Comparison of ENCODE assay signal across 8 mouse cellular contexts in genomic region chr1:161247643-161248580, GRCm38 (mm10). TPM values are rescaled to one million over a fixed set of nuclear protein-coding genes. Genes with fewer than 3 reads are reported as not detected.
DNase-seq lines count a peak whose midpoint lies in the region; ATAC-seq and TF ChIP-seq lines count a peak whose summit lies in the region.

No protein-coding gene starts in this region.

- TF ChIP-seq CTCF in cerebellum, adult 2 months (IDR thresholded peaks at IDR 0.05; ENCODE audit: borderline replicate concordance, insufficient read depth, low read depth, low read length) = no peak

- H3K4me3 ChIP-seq in embryonic facial prominence, embryonic 14.5 days (ENCODE audit: low read depth, low read length) = no peak overlapping the region; the same call in 1 of the 2 replicates
- H3K4me3 ChIP-seq in cerebellum, adult 2 months (replicated peaks; ENCODE audit: insufficient read depth, low read depth, low read length) = no peak overlapping the region

- peaks cover 24% of the 10 kb centered on the region for H3K4me1 ChIP-seq in embryonic facial prominence, embryonic 14.5 days (ENCODE audit: control insufficient read depth, insufficient read depth, low read length)
- H3K4me1 ChIP-seq in cerebellum, adult 2 months (ENCODE audit: control insufficient read depth, insufficient read depth, low read length) = no peaks in the 10 kb centered on the region; the same call in 1 of the 2 replicates

- DNase-seq in ovary, adult 18-20 months (ENCODE audit: low spot score) = peak; percentile 17
- no peak for DNase-seq in ovary, postnatal 10 days (ENCODE audit: low spot score)
- no peak for DNase-seq in embryonic facial prominence, embryonic 14.5 days (ENCODE audit: low spot score)
- DNase-seq in kidney, adult 18-20 months = peak; percentile 48
- peak; percentile 21 to 34 for DNase-seq in lung, postnatal 4 days
- DNase-seq in cerebellum, adult 2 months = no peak
- no peak for DNase-seq in urinary bladder, postnatal 25 days (ENCODE audit: low spot score)
- no peak for DNase-seq in frontal cortex, postnatal 36 days (ENCODE audit: low spot score in 2 of 2)

- peaks cover 26% of the 10 kb centered on the region for H3K36me3 ChIP-seq in embryonic facial prominence, embryonic 14.5 days (ENCODE audit: control insufficient read depth, insufficient read depth, low read length)

- no peaks in the 10 kb centered on the region for H3K27me3 ChIP-seq in embryonic facial prominence, embryonic 14.5 days (replicated peaks; ENCODE audit: control insufficient read depth, insufficient read depth, low read length)
- H3K27me3 ChIP-seq in cerebellum, adult 2 months (ENCODE audit: control insufficient read depth, insufficient read depth, low read length) = no peaks in the 10 kb centered on the region

- H3K27ac ChIP-seq in embryonic facial prominence, embryonic 14.5 days (replicated peaks; ENCODE audit: low read depth, low read length) = no peak overlapping the region
- no peak overlapping the region for H3K27ac ChIP-seq in cerebellum, adult 2 months (ENCODE audit: insufficient read depth, low read length)

- ATAC-seq in embryonic facial prominence, embryonic 14.5 days (ENCODE audit: low read depth) = no peak

- WGBS in embryonic facial prominence, embryonic 14.5 days = 68% methylated on average over 11 of the region's 11 CpGs
- WGBS in cerebellum, adult 2 months = 64% methylated on average over 11 of the region's 11 CpGs

- no peak for TF ChIP-seq POLR2A in cerebellum, adult 2 months (IDR thresholded peaks at IDR 0.05; ENCODE audit: borderline replicate concordance, insufficient read depth, low read length)

- H3K9ac ChIP-seq in embryonic facial prominence, embryonic 14.5 days (ENCODE audit: low read depth, low read length) = no peak overlapping the region

- H3K9me3 ChIP-seq in embryonic facial prominence, embryonic 14.5 days (ENCODE audit: control insufficient read depth, low read length) = no peaks in the 10 kb centered on the region

- H3K4me2 ChIP-seq in embryonic facial prominence, embryonic 14.5 days (ENCODE audit: low read depth, low read length) = peak overlapping the region; percentile 83; the same call in 1 of the 2 replicates

RNA-seq across cellular contexts. Expression of gene Prdx6, which starts 3.1 kb away (rescaled TPM):
- 325 and 357 TPM in 2 replicates for polyA plus RNA-seq in embryonic facial prominence, embryonic 14.5 days (2014; fragmentation: Nextera tagmentation; extraction: Ambion mirVana)
- 301 and 339 TPM in 2 replicates for polyA plus RNA-seq in cerebellum, adult 2 months (2012; rRNA removed)

Comparison
In these comparisons a context has a peak if more than half of its experiments do, and no peak if none do; other contexts are left out.
1. DNase-seq: peak in ovary, adult 18-20 months (single experiment), kidney, adult 18-20 months (single experiment) and lung, postnatal 4 days (2 of 2); none in ovary, postnatal 10 days (single experiment), embryonic facial prominence, embryonic 14.5 days (single experiment), cerebellum, adult 2 months (0 of 2), urinary bladder, postnatal 25 days (single experiment) and frontal cortex, postnatal 36 days (0 of 2).